Mouse (Mus musculus) midbrain, embryonic 11.5 days (tissue): ENCODE data around the gene Cmss1. TPM values are rescaled to one million over a fixed set of nuclear protein-coding genes. Genes with fewer than 3 reads are reported as not detected.

Source experiments
- ATAC-seq: fragments of 200-750 bp; cut with Nextera tagmentation; 2 replicates; pipeline ENCODE4 v1.8.0; 2017; ENCODE audit warnings: moderate TSS enrichment, moderate library complexity; ENCODE audit not compliant: low FRiP score
- DNase-seq: peaks from one replicate; pipeline ENCODE4 v3.0.0; 2015; ENCODE audit warnings: low spot score; ENCODE audit errors: missing footprints
- H3K27ac ChIP-seq: fragments of 300-500 bp; sonication (generic); 2 replicates; pipeline ENCODE4 v1.5.1; 2014; ENCODE audit warnings: low read depth, low read length
- H3K27me3 ChIP-seq: fragments of 300-500 bp; sonication (generic); 2 replicates; pipeline ENCODE4 v1.6.1; 2014; ENCODE audit warnings: mild to moderate bottlenecking, low read length, moderate library complexity, mixed read lengths; ENCODE audit not compliant: control insufficient read depth, insufficient read depth
- H3K36me3 ChIP-seq: fragments of 300-500 bp; sonication (generic); 2 replicates; pipeline ENCODE4 v1.6.1; 2014; ENCODE audit warnings: mild to moderate bottlenecking, low read length, moderate library complexity, mixed read lengths; ENCODE audit not compliant: control insufficient read depth, insufficient read depth
- H3K4me1 ChIP-seq: fragments of 300-500 bp; sonication (generic); 2 replicates; pipeline ENCODE4 v1.6.1; 2014; ENCODE audit warnings: low read length; ENCODE audit not compliant: control insufficient read depth, insufficient read depth
- H3K4me2 ChIP-seq: fragments of 300-500 bp; sonication (generic); 2 replicates; pipeline ENCODE4 v1.6.1; 2014; ENCODE audit warnings: mild to moderate bottlenecking, moderate library complexity
- H3K4me3 ChIP-seq: fragments of 300-500 bp; sonication (generic); 2 replicates; pipeline ENCODE4 v1.5.1; 2014; ENCODE audit warnings: low read depth, low read length
- H3K9ac ChIP-seq: fragments of 300-500 bp; sonication (generic); 2 replicates; pipeline ENCODE4 v1.6.1; 2014; ENCODE audit warnings: low read length
- H3K9me3 ChIP-seq: fragments of 300-500 bp; sonication (generic); 2 replicates; pipeline ENCODE4 v1.6.1; 2016; ENCODE audit warnings: low read length; ENCODE audit not compliant: control insufficient read depth
- WGBS: fragments of 180-500 bp; shearing (Covaris S2); extraction: QIAGEN DNeasy Blood & Tissue Kit; methylation state at CpG from one replicate; pipeline ENCODE4 v1.1.7; 2014; 5-methylcytosine and 5-hydroxymethylcytosine counted together
- polyA plus RNA-seq: library from polyadenylated mRNA; unstranded; fragments of >200 nt; fragmentation: Nextera tagmentation; extraction: Ambion mirVana; gene quantifications from 2 replicates; pipeline ENCODE4 v1.2.1, GENCODE M21; 2014

Gene Cmss1
- polyA plus RNA-seq, 1 experiment from 2014 or later: 56.3 TPM

DNA sequence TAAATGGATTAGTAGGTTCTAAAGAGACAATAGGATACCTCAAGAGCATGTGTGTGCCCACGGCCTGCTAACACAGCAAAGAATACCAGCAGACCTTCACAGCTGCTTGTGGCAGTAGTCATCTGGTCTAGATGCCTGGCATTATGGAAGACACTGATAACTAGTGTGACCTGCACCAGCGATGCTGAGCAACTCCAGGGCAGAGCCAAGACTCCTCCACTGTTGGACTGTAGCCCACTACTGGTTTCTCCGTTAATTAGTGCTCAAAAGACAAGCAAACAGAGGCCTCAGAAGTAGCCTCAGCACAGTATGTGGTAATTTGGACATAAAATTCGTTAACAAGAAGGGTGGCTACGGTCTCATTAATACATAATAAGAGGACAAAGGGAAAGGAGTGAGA is 54.0 kb downstream of the Cmss1 start:
- no peak for ATAC-seq
- Histone ChIP-seq H3K9ac (no peak overlapping the region), H3K4me1 (peaks cover 3% of the 10 kb centered on the region; the same call in 1 of the 2 replicates), H3K4me3 (no peak overlapping the region), H3K4me2 (no peak overlapping the region), H3K36me3 (no peaks in the 10 kb centered on the region), H3K27me3 (no peaks in the 10 kb centered on the region), H3K27ac (no peak overlapping the region), H3K9me3 (no peaks in the 10 kb centered on the region)
- no peak for DNase-seq
- WGBS: 85% methylated on average over 5 of the region's 5 CpGs

DNA sequence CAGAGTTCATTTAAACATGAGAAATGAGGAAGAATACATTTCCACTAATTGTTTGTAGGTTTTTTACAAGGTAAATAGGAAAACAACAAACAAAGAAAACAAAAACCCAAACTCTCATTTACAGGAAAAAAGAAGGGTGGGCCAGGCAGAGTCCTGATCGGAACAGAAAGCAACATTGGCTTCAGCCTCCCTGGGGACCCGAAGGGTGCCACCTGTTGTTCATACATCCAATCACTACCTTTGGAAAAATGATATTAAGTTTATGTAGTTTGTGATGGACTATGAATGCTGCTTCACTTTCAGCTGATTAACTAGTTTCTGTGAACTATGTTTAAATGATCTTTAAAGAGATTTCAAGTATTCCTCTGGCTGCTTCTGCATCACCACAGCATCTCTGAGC is 55.0 kb downstream of the Cmss1 start:
- Histone ChIP-seq H3K4me2 (no peak overlapping the region), H3K9ac (no peak overlapping the region), H3K4me3 (no peak overlapping the region), H3K9me3 (no peaks in the 10 kb centered on the region), H3K27ac (no peak overlapping the region), H3K27me3 (no peaks in the 10 kb centered on the region), H3K4me1 (peaks cover 3% of the 10 kb centered on the region; the same call in 1 of the 2 replicates), H3K36me3 (no peaks in the 10 kb centered on the region)
- DNase-seq: no peak
- 78% methylated on average over 2 of the region's 2 CpGs for WGBS
- ATAC-seq: no peak

DNA sequence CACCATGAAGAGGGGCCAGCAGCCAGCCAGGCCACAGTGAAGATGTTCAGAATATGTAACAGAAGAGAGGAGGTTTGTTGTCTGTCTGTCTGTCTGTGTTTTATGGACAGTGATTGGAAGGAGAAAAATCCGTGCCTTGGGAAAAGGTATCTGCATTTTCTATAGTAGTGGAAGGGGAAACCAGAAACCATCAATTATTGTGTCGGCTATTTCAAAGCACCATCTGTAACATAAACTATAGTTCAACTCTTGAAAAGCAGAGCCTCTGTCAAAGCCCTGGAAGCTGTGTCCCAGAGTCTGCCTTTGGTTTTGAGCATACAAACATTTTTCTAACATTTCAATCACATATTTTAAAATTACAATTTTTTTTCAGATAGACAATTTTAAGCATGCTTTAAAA is 55.8 kb downstream of the Cmss1 start:
- H3K4me3 ChIP-seq: no peak overlapping the region
- 66% methylated on average over 2 of the region's 2 CpGs for WGBS
- DNase-seq: no peak

GRCm38 (mm10) chr16:57550088-57550487 is 56.6 kb downstream of the Cmss1 start:
- peak; percentile 84 for DNase-seq
- no peak overlapping the region for H3K9ac ChIP-seq
- peaks cover 3% of the 10 kb centered on the region; the same call in 1 of the 2 replicates for H3K4me1 ChIP-seq
- H3K36me3 ChIP-seq: no peaks in the 10 kb centered on the region
- ATAC-seq: no peak
- H3K27ac ChIP-seq: no peak overlapping the region
- peak overlapping the region; percentile 76; the same call in 1 of the 2 replicates for H3K4me2 ChIP-seq
- no peaks in the 10 kb centered on the region for H3K9me3 ChIP-seq
- no peak overlapping the region for H3K4me3 ChIP-seq
- 56% methylated on average over 3 of the region's 3 CpGs for WGBS
- no peaks in the 10 kb centered on the region for H3K27me3 ChIP-seq

More for the DNA sequence above, 55.8 kb downstream of the Cmss1 start:
- H3K9ac ChIP-seq: no peak overlapping the region
- H3K36me3 ChIP-seq: no peaks in the 10 kb centered on the region
- H3K4me2 ChIP-seq: no peak overlapping the region
- H3K4me1 ChIP-seq: peaks cover 3% of the 10 kb centered on the region; the same call in 1 of the 2 replicates
- H3K9me3 ChIP-seq: no peaks in the 10 kb centered on the region
- no peak overlapping the region for H3K27ac ChIP-seq
- no peak for ATAC-seq
- no peaks in the 10 kb centered on the region for H3K27me3 ChIP-seq

GRCm38 (mm10) chr16:57549061-57550037 is 57.3 kb downstream of the Cmss1 start:
- WGBS: 2% methylated on average over 63 of the region's 64 CpGs
- Histone ChIP-seq H3K4me3 (peak overlapping the region; percentile 66), H3K36me3 (no peaks in the 10 kb centered on the region), H3K4me2 (peak overlapping the region; percentile 76), H3K9me3 (no peaks in the 10 kb centered on the region), H3K27ac (no peak overlapping the region), H3K27me3 (no peaks in the 10 kb centered on the region), H3K9ac (peak overlapping the region; percentile 87), H3K4me1 (peaks cover 3% of the 10 kb centered on the region; the same call in 1 of the 2 replicates)
- DNase-seq: peak; percentile 95
- ATAC-seq: peak; percentile 99

- ATAC-seq: no peak
Observed at GRCm38 (mm10) chr16:57548608-57549007, 58.1 kb downstream of the Cmss1 start.

DNA sequence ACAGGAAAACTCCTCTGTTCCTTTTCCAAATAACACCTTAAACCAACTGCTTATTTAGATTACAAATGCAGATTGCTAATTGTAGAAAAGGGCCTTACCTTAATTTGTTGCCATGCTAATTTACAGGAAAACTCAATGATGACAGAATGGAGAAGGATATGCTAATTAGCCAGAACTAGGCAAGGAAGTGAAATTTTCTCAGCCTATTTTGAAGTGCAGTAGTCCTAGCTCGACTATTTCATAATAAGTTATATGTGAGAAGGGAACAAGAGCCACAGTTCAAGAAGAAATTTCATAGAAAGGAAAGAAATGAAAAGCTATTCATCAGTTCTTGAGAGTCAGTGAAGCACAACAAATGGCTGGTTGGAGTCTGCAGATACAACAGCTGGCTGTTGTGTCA is 60.3 kb downstream of the Cmss1 start:
- DNase-seq: no peak
- Histone ChIP-seq H3K4me2 (no peak overlapping the region), H3K36me3 (no peaks in the 10 kb centered on the region), H3K27ac (no peak overlapping the region), H3K27me3 (no peaks in the 10 kb centered on the region), H3K4me3 (no peak overlapping the region), H3K4me1 (peaks cover 3% of the 10 kb centered on the region; the same call in 1 of the 2 replicates), H3K9ac (no peak overlapping the region), H3K9me3 (peaks cover 2% of the 10 kb centered on the region; the same call in 1 of the 2 replicates)
- ATAC-seq: no peak
- WGBS: 76% methylated on average over 1 of the region's 1 CpGs

More at GRCm38 (mm10) chr16:57548608-57549007, 58.1 kb downstream of the Cmss1 start:
- DNase-seq: no peak
- Histone ChIP-seq H3K9ac (peak overlapping the region; percentile 87), H3K4me3 (peak overlapping the region; percentile 66), H3K4me1 (peaks cover 3% of the 10 kb centered on the region; the same call in 1 of the 2 replicates), H3K36me3 (no peaks in the 10 kb centered on the region), H3K4me2 (peak overlapping the region; percentile 76), H3K27me3 (no peaks in the 10 kb centered on the region), H3K27ac (no peak overlapping the region), H3K9me3 (no peaks in the 10 kb centered on the region)
- 64% methylated on average over 2 of the region's 2 CpGs for WGBS

DNA sequence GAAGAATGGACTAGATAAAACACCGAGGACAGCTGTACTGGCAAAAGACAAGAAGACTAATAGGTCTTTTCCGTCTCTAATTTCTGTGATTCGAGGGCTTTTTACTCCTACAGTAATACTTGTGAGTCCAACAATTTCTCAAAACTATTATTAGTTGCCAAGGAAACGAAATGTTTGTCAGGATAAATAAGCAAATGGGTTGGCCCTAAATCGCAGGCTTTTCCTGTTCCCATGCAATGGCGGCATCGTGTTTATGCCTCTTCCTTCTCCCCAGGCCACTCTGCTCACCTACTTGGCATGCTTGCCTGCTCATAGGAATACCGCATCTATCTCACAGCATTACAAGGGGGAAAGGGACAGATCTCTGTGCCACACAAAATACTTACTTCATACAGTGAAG is 62.2 kb downstream of the Cmss1 start:
- H3K27me3 ChIP-seq: no peaks in the 10 kb centered on the region
- H3K36me3 ChIP-seq: no peaks in the 10 kb centered on the region
- no peaks in the 10 kb centered on the region for H3K4me1 ChIP-seq
- DNase-seq: no peak
- 88% methylated on average over 8 of the region's 8 CpGs for WGBS
- no peak overlapping the region for H3K4me2 ChIP-seq
- H3K9ac ChIP-seq: no peak overlapping the region
- no peak for ATAC-seq
- no peak overlapping the region for H3K4me3 ChIP-seq
- peaks cover 2% of the 10 kb centered on the region; the same call in 1 of the 2 replicates for H3K9me3 ChIP-seq
- no peak overlapping the region for H3K27ac ChIP-seq

GRCm38 (mm10) chr16:57543243-57543642 is 63.4 kb downstream of the Cmss1 start:
- Histone ChIP-seq H3K4me3 (no peak overlapping the region), H3K4me1 (no peaks in the 10 kb centered on the region), H3K27me3 (no peaks in the 10 kb centered on the region), H3K9me3 (peaks cover 2% of the 10 kb centered on the region; the same call in 1 of the 2 replicates), H3K36me3 (no peaks in the 10 kb centered on the region), H3K4me2 (no peak overlapping the region), H3K27ac (no peak overlapping the region), H3K9ac (no peak overlapping the region)
- DNase-seq (no peak), ATAC-seq (no peak)
- 86% methylated on average over 3 of the region's 3 CpGs for WGBS
